ENCODE assay signal across 23 mouse cellular contexts in genomic region chr16:83698181-83698580, GRCm38 (mm10).
DNase-seq lines count a peak whose midpoint lies in the region; ATAC-seq and TF ChIP-seq lines count a peak whose summit lies in the region.
"Had no signal": no experiment of that assay in that cellular context is flagged by ENCODE, and none has a peak within 500 bp of the region (broad histone marks: within the 10 kb centered on the region; RNA-seq: fewer than 3 reads in every experiment).

No protein-coding gene starts in this region.

- no peak overlapping the region for H3K9ac ChIP-seq in forebrain, embryonic 16.5 days (replicated peaks; ENCODE audit: low read depth, low read length)
- H3K9ac ChIP-seq in forebrain, embryonic 13.5 days, result no peak overlapping the region
- H3K9ac ChIP-seq in kidney, postnatal 0 days (ENCODE audit: low read depth, low read length), result no peak overlapping the region
- H3K9ac ChIP-seq in liver, embryonic 11.5 days (ENCODE audit: low read depth, low read length), result no peak overlapping the region
- H3K9ac ChIP-seq: embryonic facial prominence, embryonic 15.5 days; heart, embryonic 15.5 days; hindbrain, embryonic 13.5 days had no signal

- TF ChIP-seq CTCF in kidney, postnatal 0 days (IDR thresholded peaks at IDR 0.05; ENCODE audit: low read depth), result no peak
- TF ChIP-seq CTCF in kidney, adult 2 months (conservative IDR thresholded peaks at IDR 0.05; ENCODE audit: insufficient read depth, insufficient read length, low read depth, low read length), result no peak
- TF ChIP-seq CTCF in brain, embryonic 14.5 days (IDR thresholded peaks at IDR 0.05; ENCODE audit: borderline replicate concordance, extremely low read depth, insufficient read depth, insufficient read length), result no peak

- no peak overlapping the region for H3K27ac ChIP-seq in forebrain, embryonic 16.5 days (ENCODE audit: low read length)
- H3K27ac ChIP-seq in forebrain, embryonic 13.5 days, result no peak overlapping the region
- H3K27ac ChIP-seq in kidney, postnatal 0 days, result no peak overlapping the region
- H3K27ac ChIP-seq in kidney, adult 2 months (ENCODE audit: insufficient read depth, low read depth, low read length), result no peak overlapping the region
- no peak overlapping the region for H3K27ac ChIP-seq in liver, embryonic 11.5 days (ENCODE audit: low read depth, low read length)
- H3K27ac ChIP-seq: embryonic facial prominence, embryonic 15.5 days; heart, adult 2 months; heart, embryonic 15.5 days; hindbrain, embryonic 13.5 days; hindbrain, postnatal 0 days had no signal

- H3K4me2 ChIP-seq in forebrain, embryonic 16.5 days (ENCODE audit: low read length), result no peak overlapping the region
- no peak overlapping the region for H3K4me2 ChIP-seq in forebrain, embryonic 13.5 days
- H3K4me2 ChIP-seq in kidney, postnatal 0 days (ENCODE audit: low read length), result no peak overlapping the region
- no peak overlapping the region for H3K4me2 ChIP-seq in liver, embryonic 11.5 days
- H3K4me2 ChIP-seq: embryonic facial prominence, embryonic 15.5 days; heart, embryonic 11.5 days; heart, embryonic 15.5 days; hindbrain, embryonic 13.5 days had no signal

- no peak overlapping the region for H3K4me3 ChIP-seq in forebrain, embryonic 16.5 days (replicated peaks; ENCODE audit: low read length)
- H3K4me3 ChIP-seq in forebrain, embryonic 13.5 days, result no peak overlapping the region
- no peak overlapping the region for H3K4me3 ChIP-seq in kidney, postnatal 0 days (replicated peaks; ENCODE audit: low read depth, low read length)
- H3K4me3 ChIP-seq in kidney, adult 2 months (ENCODE audit: insufficient read depth, low read depth, low read length), result no peak overlapping the region
- no peak overlapping the region for H3K4me3 ChIP-seq in liver, embryonic 11.5 days (ENCODE audit: low read depth, low read length)
- H3K4me3 ChIP-seq: embryonic facial prominence, embryonic 15.5 days; erythroblast, embryonic 14.5 days; heart, adult 2 months; heart, embryonic 15.5 days; hindbrain, embryonic 13.5 days had no signal

- 0 out of 2 replicates have a peak, but pooled peaks cover 3% of the 10 kb centered on the region for H3K4me1 ChIP-seq in forebrain, embryonic 16.5 days (replicated peaks; ENCODE audit: control insufficient read depth, insufficient read depth, low read length)
- no peaks in the 10 kb centered on the region for H3K4me1 ChIP-seq in forebrain, embryonic 13.5 days
- H3K4me1 ChIP-seq in kidney, postnatal 0 days (replicated peaks; ENCODE audit: insufficient read depth, low read length), result no peaks in the 10 kb centered on the region
- H3K4me1 ChIP-seq in kidney, adult 2 months (ENCODE audit: control insufficient read depth, insufficient read depth, low read length), result no peaks in the 10 kb centered on the region
- no peaks in the 10 kb centered on the region for H3K4me1 ChIP-seq in liver, embryonic 11.5 days (replicated peaks; ENCODE audit: control insufficient read depth, insufficient read depth, low read length)
- H3K4me1 ChIP-seq: embryonic facial prominence, embryonic 15.5 days; heart, embryonic 15.5 days; hindbrain, embryonic 13.5 days had no signal

- peak; percentile 69 for DNase-seq in kidney, postnatal 0 days (ENCODE audit: low spot score)
- DNase-seq in kidney, adult 2 months, result no peak
- DNase-seq in brain, embryonic 14.5 days (ENCODE audit: low read depth), result peak; percentile 65
- no peak for DNase-seq in liver, embryonic 11.5 days (ENCODE audit: low spot score)
- DNase-seq: adrenal gland, postnatal 14 days; cerebellum, adult 11 months; cerebellum, adult 8-10 months; cerebellum, postnatal 14 days; embryo, embryonic 11 days; gastrocnemius, postnatal 10 days; heart, adult 2 months; heart, postnatal 14 days had no signal

- no peaks in the 10 kb centered on the region for H3K27me3 ChIP-seq in forebrain, embryonic 16.5 days (replicated peaks; ENCODE audit: control insufficient read depth, insufficient read depth, low read length)
- no peaks in the 10 kb centered on the region for H3K27me3 ChIP-seq in forebrain, embryonic 13.5 days
- H3K27me3 ChIP-seq in kidney, postnatal 0 days (ENCODE audit: insufficient read depth, low read length), result no peaks in the 10 kb centered on the region
- H3K27me3 ChIP-seq in kidney, adult 2 months (replicated peaks; ENCODE audit: control insufficient read depth, insufficient read depth, low read length), result no peaks in the 10 kb centered on the region
- H3K27me3 ChIP-seq in liver, embryonic 11.5 days (replicated peaks; ENCODE audit: control insufficient read depth, insufficient read depth, low read length), result no peaks in the 10 kb centered on the region
- H3K27me3 ChIP-seq: CH12.LX; embryonic facial prominence, embryonic 15.5 days; heart, embryonic 15.5 days; hindbrain, embryonic 13.5 days; Patski had no signal

- H3K36me3 ChIP-seq in forebrain, embryonic 16.5 days (ENCODE audit: control insufficient read depth, insufficient read depth), result no peaks in the 10 kb centered on the region
- H3K36me3 ChIP-seq in forebrain, embryonic 13.5 days (ENCODE audit: poor library complexity, severe bottlenecking), result no peaks in the 10 kb centered on the region
- no peaks in the 10 kb centered on the region for H3K36me3 ChIP-seq in kidney, postnatal 0 days (ENCODE audit: insufficient read depth, low read length)
- no peaks in the 10 kb centered on the region for H3K36me3 ChIP-seq in kidney, adult 2 months (ENCODE audit: control insufficient read depth, insufficient read depth, low read length)
- H3K36me3 ChIP-seq in liver, embryonic 11.5 days (ENCODE audit: control insufficient read depth, insufficient read depth, low read length), result no peaks in the 10 kb centered on the region
- H3K36me3 ChIP-seq: embryonic facial prominence, embryonic 15.5 days; heart, embryonic 15.5 days; hindbrain, embryonic 13.5 days had no signal

- no peaks in the 10 kb centered on the region for H3K9me3 ChIP-seq in forebrain, embryonic 16.5 days (ENCODE audit: control insufficient read depth, low read length)
- no peaks in the 10 kb centered on the region for H3K9me3 ChIP-seq in forebrain, embryonic 13.5 days (replicated peaks)
- H3K9me3 ChIP-seq in kidney, postnatal 0 days (replicated peaks; ENCODE audit: low read length), result no peaks in the 10 kb centered on the region
- H3K9me3 ChIP-seq in liver, embryonic 11.5 days (ENCODE audit: control insufficient read depth, low read length), result no peaks in the 10 kb centered on the region
- H3K9me3 ChIP-seq: embryonic facial prominence, embryonic 15.5 days; heart, embryonic 15.5 days; hindbrain, embryonic 13.5 days had no signal

- peak; percentile 76 for ATAC-seq in forebrain, embryonic 16.5 days
- ATAC-seq in forebrain, embryonic 13.5 days, result no peak; the same call in 1 of the 2 replicates
- ATAC-seq in kidney, postnatal 0 days (replicated peaks; ENCODE audit: low FRiP score, low read depth), result no peak
- ATAC-seq in liver, embryonic 11.5 days (replicated peaks; ENCODE audit: low FRiP score), result no peak
- ATAC-seq: activated CD4-positive, CD25-positive, alpha-beta regulatory T cell, adult 4 months; hindbrain, postnatal 0 days; Patski had no signal

- TF ChIP-seq POLR2A in kidney, adult 2 months (IDR thresholded peaks at IDR 0.05; ENCODE audit: low read depth, low read length), result no peak
- TF ChIP-seq POLR2A in brain, embryonic 14.5 days (IDR thresholded peaks at IDR 0.05; ENCODE audit: borderline replicate concordance, extremely low read depth, insufficient read depth, insufficient read length, poor library complexity, severe bottlenecking), result no peak

Comparison
In these comparisons a context has a peak if more than half of its experiments do, and no peak if none do; other contexts are left out.
1. DNase-seq: peak in kidney, postnatal 0 days (single experiment) and brain, embryonic 14.5 days (single experiment); none in kidney, adult 2 months (single experiment) and liver, embryonic 11.5 days (single experiment).